Mouse (Mus musculus) liver, postnatal 0 days (tissue): Measurements from ENCODE around the gene Coro1c.

Experiments
- CTCF ChIP-seq: sonication (generic); IDR thresholded peaks from 2 replicates; pipeline ENCODE4 v1.5.1; 2016; ENCODE audit warnings: antibody characterized with exemption, low read depth
- EP300 ChIP-seq: IDR thresholded peaks from 2 replicates; pipeline ENCODE4 v1.6.1; 2016; ENCODE audit warnings: antibody characterized with exemption, low read depth, mild to moderate bottlenecking

DNA sequence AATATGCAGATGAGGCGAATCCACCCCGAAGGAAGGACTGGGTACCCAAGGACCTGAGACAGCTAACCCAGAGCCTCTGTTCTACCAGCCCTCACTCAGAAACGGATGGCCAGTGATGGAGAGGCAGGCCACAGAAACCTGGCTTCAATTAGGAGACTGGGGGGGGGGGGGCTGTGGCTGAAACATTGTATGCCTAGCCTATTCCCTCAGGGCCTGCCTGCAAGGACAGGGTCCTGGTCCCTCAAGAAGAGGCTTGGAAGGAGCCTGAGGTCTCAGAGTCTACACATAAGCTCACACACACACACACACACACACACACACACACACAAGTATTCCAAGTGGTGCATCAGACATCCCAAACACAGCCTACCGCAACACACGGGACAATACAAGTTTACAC is 108.9 kb downstream of the Coro1c start:
- TF ChIP-seq CTCF (no peak), EP300 (no peak)
